In the genomic region with DNA sequence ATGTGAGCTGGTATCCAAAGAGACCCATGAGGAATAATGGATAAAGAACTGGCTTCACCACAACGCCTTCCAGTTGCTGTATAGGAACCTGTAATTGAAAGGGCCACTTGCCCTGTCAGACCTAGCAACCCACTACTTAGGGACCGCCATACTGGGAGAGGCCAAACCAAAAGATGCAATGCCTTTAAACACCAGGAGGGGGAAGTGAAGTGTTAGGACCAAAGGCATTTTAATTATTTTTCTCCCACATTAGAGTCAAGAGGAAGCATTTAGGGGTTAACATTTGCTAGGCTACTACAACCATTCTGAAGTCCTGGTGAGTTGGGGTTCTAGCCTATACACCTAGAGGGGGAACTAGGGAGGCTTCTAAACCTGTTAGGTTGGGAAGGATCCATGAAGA, we compare ENCODE assay signal across 12 mouse cellular contexts. TPM values are rescaled to one million over a fixed set of nuclear protein-coding genes. Genes with fewer than 3 reads are reported as not detected.
DNase-seq lines count a peak whose midpoint lies in the region; TF ChIP-seq lines count a peak whose summit lies in the region.
"Had no signal": no experiment of that assay in that cellular context is flagged by ENCODE, and none has a peak within 500 bp of the region (broad histone marks: within the 10 kb centered on the region; RNA-seq: fewer than 3 reads in every experiment).

No protein-coding gene starts in this region.

- H3K4me1 ChIP-seq in E14TG2a.4 (replicated peaks; ENCODE audit: low read depth, low read length) = peaks cover 11% of the 10 kb centered on the region

- peaks cover 28% of the 10 kb centered on the region for H3K27me3 ChIP-seq in E14TG2a.4 (ENCODE audit: insufficient read depth, low read length)

- H3K27ac ChIP-seq in layer of hippocampus, adult 2 months = no peak overlapping the region

- no peak overlapping the region for H3K4me3 ChIP-seq in layer of hippocampus, adult 2 months
- no peak overlapping the region for H3K4me3 ChIP-seq in E14TG2a.4 (replicated peaks; ENCODE audit: low read length)

- H3K36me3 ChIP-seq in E14TG2a.4 (ENCODE audit: insufficient read depth, low read length) = no peaks in the 10 kb centered on the region

- no peak for DNase-seq in layer of hippocampus, adult 2 months (ENCODE audit: low spot score in 2 of 2)
- no peak for DNase-seq in layer of hippocampus, adult 18-20 months (ENCODE audit: low spot score in 2 of 2)
- DNase-seq in c-Kit-positive CD71-negative TER-119-negative erythroid progenitor cells, embryonic 14.5 days (ENCODE audit: low read depth) = peak; percentile 47
- DNase-seq in lung, postnatal 36 days = peak; percentile 12
- DNase-seq in spleen, postnatal 10 days (ENCODE audit: low spot score in 2 of 2) = no peak
- no peak for DNase-seq in layer of hippocampus, adult 9-10 months (ENCODE audit: low spot score)
- no peak for DNase-seq in left cerebral cortex, adult 11 months (ENCODE audit: low spot score)
- DNase-seq: cerebellum, adult 2 months had no signal

- peaks cover 5% of the 10 kb centered on the region for H3K9me3 ChIP-seq in E14TG2a.4 (ENCODE audit: low read length)

- TF ChIP-seq CTCF in layer of hippocampus, adult 2 months (conservative IDR thresholded peaks at IDR 0.05) = peak; percentile 59
- TF ChIP-seq CTCF in E14TG2a.4 (conservative IDR thresholded peaks at IDR 0.05; ENCODE audit: low read length) = peak; percentile 59

RNA-seq across cellular contexts. Expression of a gene that starts 36.0 kb away (rescaled TPM):
- total RNA-seq in layer of hippocampus, adult 2 months (2021) = not detected
- total RNA-seq in layer of hippocampus, adult 18-20 months (2021) = not detected
- total RNA-seq: heart, postnatal 4 days; left cerebral cortex, postnatal 14 days; monocyte, adult 5-6 weeks had no signal

Comparison
In these comparisons a context has a peak if more than half of its experiments do, and no peak if none do; other contexts are left out.
1. DNase-seq: peak in c-Kit-positive CD71-negative TER-119-negative erythroid progenitor cells, embryonic 14.5 days (single experiment) and lung, postnatal 36 days (single experiment); none in layer of hippocampus, adult 2 months (0 of 2), layer of hippocampus, adult 18-20 months (0 of 2), spleen, postnatal 10 days (0 of 2), layer of hippocampus, adult 9-10 months (single experiment) and left cerebral cortex, adult 11 months (single experiment).